Mouse (Mus musculus) adrenal gland (tissue): ENCODE measurements at regions not wholly inside any gene's neighbourhood (a gene's known extent, or its start where the extent isn't known, plus 50 kb on each side); places are given as distances from the start of the nearest gene placed in this dataset.

Experiments used
- intact Hi-C: fragments of 180-260 bp; cut with DNase I; formaldehyde crosslinking; loops from one replicate; pipeline ENCODE4 v1.15.1; 2025

DNA sequence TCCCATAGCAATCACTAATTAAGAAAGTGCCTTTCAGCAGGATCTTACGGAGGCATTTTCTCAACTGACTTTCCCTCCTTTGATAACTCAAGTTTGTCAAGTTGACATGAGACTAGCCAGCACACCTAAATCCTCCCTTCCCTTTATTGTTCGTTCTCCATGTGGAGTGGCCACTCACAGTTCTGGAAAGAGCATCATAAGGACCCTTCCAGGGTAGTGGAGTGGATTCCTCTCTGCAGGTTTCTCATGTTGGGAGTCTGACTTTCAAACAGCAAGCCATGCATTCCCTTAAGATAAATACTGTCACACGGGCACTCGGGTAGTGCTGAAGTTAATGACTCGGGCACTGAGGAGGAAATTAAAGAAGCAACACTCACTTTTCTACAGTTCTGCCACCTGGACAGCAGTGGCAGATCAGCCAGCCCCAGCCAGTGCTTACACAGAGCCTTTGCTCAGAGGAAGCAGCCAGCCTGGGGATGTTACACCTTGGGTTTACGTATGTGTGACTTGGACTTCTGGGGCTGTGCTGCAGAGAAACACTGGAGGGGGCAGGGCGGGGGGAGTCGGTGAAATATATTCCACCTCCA lies 432.8 kb upstream of the Kazn start:
- intact Hi-C loops = no loop called here

GRCm38 (mm10) chr4:142664781-142665180 lies 425.6 kb upstream of the Kazn start:
- intact Hi-C loops = no loop called here

DNA sequence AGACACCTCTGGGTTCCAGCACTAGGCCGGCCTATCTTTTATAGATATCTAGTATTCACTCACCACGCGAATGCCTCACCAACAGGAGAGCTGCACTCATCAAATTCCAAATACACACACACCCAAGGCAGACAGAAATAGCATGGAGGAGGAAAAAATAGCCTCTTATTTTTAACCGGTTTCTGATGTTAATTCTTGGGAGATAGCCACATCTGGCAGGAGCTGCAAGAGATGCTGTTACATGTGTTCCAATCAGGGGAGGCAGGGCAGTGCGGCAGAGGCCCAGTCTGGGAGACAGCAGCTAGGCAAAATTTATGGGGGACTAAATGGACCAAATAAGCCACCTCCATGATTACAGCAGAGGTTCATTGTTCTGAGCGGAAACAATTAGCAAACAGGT lies 419.0 kb upstream of the Kazn start:
- intact Hi-C loops = no loop called here

- intact Hi-C loops = no loop called here
Measured at GRCm38 (mm10) chr4:142641069-142641468, 401.9 kb upstream of the Kazn start.

DNA sequence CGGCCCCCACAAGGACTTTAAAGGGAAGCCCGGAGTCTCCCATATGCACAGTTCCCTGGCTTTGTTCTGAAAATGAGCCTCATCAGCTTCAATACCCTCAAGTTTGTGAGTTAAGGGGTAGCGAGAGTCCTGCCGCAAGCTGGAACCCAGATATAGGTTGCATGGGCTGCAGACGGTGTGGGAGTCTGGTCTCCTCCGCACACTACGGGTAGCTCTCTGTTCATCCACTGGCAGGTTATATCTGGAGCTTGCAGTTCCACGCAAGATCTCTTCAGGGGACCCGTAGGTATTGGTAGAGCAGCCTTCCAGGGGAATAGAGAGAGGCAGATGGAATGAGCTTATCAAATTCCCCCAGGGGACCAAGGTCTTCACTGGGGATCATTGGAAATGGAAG lies 400.1 kb upstream of the Kazn start:
- intact Hi-C loops = no loop called here

- intact Hi-C loops = no loop called here
Measured at GRCm38 (mm10) chr4:142638733-142639339, 399.6 kb upstream of the Kazn start.

- intact Hi-C loops = no loop called here
Measured at GRCm38 (mm10) chr4:142638057-142638456, 398.9 kb upstream of the Kazn start.

GRCm38 (mm10) chr4:142634398-142634797 lies 395.2 kb upstream of the Kazn start:
- intact Hi-C loops = no loop called here

DNA sequence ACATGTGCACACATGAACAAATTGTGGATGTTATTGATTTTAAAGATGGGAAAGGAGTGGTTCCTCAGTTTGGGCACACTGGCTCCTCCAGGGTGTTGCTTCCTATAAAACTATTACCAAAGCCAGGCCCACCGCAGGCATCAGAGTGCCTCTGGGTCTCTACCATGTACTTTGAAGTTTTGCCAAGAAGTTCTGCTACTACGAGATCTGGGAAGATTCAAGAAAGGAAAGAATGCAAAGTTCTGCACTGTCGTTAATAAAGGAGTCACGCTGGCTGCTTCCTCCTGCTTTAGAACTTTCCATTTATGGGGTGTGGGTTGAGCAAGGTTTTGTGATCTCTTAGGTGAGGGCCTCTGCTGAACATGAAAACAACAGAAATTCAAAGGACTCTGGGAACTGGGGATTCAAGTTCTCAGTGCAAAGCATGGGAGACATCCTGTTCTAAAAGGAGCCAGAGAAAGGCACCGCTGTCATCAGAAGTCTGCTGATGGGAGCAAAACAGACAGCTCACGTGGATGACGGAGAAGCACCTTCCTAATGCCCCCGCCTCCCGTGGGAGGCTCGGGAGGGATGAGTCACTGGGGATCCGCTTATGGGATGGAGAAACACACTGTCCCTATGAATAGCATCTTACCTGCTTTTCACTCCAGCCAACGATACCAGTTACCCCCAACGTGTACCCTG lies 394.6 kb upstream of the Kazn start:
- intact Hi-C loops = no loop called here

GRCm38 (mm10) chr4:142626503-142627194 lies 387.4 kb upstream of the Kazn start:
- intact Hi-C loops = no loop called here

- intact Hi-C loops = no loop called here
Measured at GRCm38 (mm10) chr4:142625456-142625855, 386.3 kb upstream of the Kazn start.

DNA sequence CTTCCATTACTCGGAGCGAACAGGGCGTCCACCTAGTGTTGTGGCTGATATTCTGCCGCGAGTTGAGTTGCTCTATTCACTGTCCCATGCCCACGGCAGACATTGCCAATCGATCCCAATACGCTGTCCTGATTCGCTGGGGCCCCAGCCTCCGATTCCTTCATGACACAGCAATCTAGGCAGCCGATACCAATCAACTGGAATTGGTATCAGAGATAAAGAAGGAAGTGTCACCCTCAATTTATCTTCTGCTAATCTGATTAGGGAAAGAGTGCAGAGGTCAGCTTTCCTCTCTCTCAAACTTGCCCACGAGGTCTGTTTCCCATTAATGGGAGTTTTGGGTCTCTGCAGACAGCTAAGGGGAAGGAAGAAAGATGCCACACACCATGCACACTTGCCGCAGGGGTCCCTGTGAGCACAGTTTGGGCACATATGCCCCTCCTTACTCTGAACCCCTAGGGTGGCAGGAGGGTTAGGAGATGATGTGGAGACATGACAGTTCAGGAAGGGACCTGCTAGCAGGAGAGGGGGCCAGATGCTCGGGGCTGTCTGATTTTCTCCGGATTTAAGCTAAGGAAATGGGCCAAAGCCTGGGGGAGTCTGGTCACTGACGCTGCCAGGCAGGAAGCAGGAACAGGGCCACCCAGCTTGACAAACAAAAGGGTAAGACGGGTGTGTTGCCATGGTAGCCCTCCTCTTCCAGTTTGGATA lies 383.1 kb upstream of the Kazn start:
- intact Hi-C loops = no loop called here

- intact Hi-C loops = loop anchor here (10.0 kb wide), 2 partner anchors 265 to 405 kb away; no protein-coding TSS in a partner anchor
Measured at GRCm38 (mm10) chr4:142619396-142619795, 380.2 kb upstream of the Kazn start.

DNA sequence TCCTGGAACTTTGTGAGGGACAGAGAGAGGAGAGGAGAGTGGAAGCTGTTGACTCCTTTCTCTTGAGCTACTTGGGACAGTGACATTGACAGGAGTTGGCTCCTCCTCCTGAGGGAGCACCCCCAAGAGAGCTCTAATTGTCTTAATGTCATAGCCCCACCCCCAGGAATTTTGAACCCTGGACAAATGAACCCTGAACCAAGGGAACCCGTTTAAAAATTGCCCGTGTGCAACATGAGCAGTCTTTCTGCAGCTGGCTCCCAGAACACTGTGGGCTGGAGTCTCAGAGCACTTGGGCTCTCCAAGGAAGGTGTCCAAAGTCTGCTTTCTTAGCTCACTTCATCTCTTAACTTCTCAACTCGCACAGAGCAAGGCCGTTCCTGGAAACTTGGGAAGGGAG lies 379.6 kb upstream of the Kazn start:
- intact Hi-C loops = loop anchor here (10.0 kb wide), 2 partner anchors 266 to 406 kb away; no protein-coding TSS in a partner anchor

DNA sequence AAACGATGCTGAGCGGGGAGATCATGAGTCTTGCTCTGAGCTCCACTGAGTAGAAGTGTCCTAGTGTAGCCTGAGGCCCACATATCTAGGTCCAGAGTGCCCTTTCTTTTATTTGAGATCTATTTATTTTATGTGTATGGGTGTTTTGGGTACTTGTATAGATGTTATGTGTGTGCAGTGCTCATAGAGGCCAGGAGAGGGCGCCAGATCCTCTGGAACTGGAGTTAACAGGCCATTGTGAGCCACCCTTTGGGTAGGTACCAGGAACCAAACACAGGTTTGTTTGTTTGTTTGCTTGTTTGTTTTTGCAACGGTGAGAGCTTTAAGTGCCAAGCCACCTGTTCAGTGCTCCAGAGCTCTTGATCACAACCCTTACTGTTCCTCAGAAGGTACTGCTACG lies 378.5 kb upstream of the Kazn start:
- intact Hi-C loops = loop anchor here (10.0 kb wide), 2 partner anchors 267 to 407 kb away; no protein-coding TSS in a partner anchor

GRCm38 (mm10) chr4:142616901-142617300 lies 377.7 kb upstream of the Kazn start:
- intact Hi-C loops = loop anchor here (10.0 kb wide), 2 partner anchors 268 to 408 kb away; no protein-coding TSS in a partner anchor

DNA sequence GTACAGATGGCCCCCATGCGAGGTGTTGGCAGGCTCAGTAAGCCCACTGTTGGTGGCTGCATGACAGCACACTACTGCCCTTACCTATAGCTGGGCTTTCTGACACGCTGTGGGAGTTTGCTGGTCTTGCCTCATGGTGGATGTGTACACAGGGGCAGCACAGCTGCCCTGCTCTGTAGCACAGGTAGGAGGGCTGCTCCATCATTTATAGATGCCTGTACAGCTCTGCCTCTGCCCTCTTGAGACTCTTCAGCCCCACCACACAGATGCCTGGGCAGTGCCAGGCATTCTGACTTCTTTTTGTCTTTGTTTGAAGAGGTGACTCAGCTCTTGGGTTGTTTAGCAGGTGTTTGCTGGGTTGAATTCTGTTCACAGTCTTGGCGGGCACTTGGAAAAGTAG lies 365.9 kb upstream of the Kazn start:
- intact Hi-C loops = no loop called here

DNA sequence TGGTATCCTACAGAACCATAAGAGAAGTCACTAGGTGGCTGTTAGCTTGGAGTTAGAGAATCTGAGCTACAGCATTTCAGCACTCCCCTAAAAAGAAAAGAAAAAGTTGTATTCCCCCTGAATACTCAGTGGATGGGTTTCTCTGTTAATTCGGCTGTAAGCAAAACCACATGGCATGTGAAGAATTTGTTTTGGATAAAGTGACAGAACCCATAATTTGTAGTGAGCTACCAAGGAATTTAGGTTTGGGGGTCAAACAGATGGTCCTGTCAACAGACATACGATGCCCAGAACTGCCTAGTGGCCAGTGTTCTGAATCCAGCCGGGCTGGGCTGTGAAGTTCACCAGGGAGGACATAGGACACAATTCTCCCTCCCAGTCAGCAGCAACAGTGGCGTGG lies 358.0 kb upstream of the Kazn start:
- intact Hi-C loops = no loop called here

DNA sequence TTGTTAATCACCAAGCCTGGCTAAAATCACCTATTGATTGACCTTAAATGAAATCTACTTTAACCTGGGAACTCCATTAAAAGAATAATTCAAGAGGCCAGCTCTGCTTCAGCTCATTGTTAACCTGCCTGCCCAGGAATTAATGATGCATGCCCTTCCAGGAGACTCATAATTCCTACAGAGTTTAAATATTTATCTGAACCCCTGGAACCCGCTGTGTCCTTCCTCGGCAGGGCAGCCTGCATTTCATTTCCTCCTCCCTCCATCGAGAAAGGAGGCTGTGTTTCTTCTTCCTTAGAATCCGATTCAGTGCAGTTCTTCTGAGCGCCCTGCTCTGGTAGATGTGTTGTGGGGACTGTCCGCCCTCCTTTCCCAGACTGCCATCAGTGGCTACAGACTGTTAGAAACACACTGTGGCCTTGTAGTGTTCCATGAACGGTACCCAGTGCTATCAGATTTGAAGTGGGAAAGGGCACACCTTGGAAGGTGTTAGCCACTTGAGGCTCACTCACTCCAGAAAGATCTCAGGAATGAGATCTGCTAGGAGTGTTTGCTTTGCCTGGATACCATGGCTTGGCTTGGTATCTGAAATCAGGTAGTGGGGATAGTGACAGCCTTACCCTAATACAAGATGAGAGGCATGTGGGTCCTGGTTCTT lies 350.0 kb upstream of the Kazn start:
- intact Hi-C loops = no loop called here

DNA sequence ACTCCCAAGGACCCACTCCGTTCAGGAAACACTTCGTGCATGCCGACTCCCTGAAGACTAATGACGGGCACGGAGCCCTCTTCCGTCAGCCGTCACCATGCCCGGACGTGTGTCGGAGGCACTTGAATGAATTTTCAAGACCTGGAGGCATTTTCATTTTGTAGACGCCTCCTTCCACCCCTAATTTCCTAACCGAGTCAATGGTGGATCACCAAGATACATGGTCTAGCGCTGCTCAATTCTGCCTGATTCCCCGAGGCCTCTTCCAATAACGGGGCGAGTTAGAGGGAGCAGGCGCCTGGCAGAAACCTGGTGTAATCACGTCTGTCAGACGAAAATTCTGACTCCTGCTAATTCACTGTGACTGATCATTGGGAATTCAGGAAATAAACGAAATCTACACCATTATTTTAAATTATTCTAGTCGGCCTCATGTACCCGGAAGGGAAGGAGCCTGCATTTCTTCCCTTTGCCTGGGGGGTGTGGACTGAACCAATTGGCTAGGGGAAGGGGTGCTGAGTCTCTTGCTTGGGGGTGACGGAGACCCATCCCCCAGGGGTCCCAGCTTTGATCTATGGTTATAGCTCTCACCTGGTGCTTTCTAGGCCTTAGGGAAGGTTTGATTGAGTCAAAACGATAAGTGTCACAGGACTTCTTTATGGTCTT lies 349.4 kb upstream of the Kazn start:
- intact Hi-C loops = no loop called here
